Mouse (Mus musculus): ENCODE data around the gene Etfrf1.

Gene Etfrf1

GRCm38 (mm10) chr6:145210816-145211338 is at the start of gene Etfrf1, which contains the start of gene Casc1:
Etfrf1 (plus strand) TSS chr6:145211134.
Casc1 (minus strand) TSS chr6:145211005.
- peak; percentile 96 for DNase-seq (ENCODE audit: extremely low read depth, low read depth)

GRCm38 (mm10) chr6:145171892-145172606 is 38.9 kb upstream of the Etfrf1 start:
- no peak for DNase-seq (ENCODE audit: extremely low read depth, low read depth)

DNA sequence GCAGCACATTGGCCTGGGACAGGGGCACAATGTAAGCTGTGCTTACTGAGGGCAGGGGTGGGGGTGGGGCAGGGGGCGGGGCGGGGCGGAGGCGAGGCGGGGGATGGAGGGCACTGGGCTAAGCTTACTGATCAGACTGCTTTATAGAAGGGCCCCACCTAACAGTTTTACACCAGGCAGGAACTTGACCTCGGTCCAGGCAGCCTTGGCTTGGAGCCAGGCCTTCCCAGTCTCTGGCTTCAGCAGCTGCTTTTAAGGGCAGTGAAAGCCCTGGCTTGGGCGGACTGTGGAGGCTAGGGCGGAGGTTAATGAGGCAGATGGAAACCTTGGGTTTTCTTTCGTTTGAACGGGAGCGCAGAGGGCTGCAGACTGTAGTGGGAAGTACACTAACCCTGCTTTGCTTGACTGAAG is 37.1 kb upstream of the Etfrf1 start:
- no peak for DNase-seq (ENCODE audit: extremely low read depth, low read depth)

- DNase-seq (ENCODE audit: extremely low read depth, low read depth) = no peak
Observed at GRCm38 (mm10) chr6:145175571-145175981, 35.4 kb upstream of the Etfrf1 start.

DNA sequence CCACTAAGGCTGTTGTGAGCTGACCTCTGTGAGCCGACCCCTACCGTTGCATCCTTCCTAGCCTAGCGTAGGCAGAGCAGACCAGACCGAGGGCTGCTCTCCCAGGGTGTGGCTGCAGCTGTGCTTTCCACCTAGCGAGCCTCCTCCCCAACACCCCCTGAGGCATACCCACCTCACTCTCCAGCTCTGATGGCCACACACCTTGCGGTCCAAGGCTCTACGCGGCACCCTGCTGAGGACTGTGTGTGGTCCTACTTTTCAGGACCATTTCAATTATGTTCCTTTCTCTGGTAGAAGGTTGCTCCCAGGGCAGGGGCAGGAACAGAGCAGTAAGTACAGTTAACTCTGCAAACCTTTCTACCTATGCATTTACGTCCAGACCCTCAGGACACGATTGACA is 34.5 kb upstream of the Etfrf1 start:
- DNase-seq (ENCODE audit: extremely low read depth, low read depth) = no peak

GRCm38 (mm10) chr6:145179665-145180064 is 31.3 kb upstream of the Etfrf1 start:
- DNase-seq (ENCODE audit: extremely low read depth, low read depth) = peak; percentile 38

- DNase-seq (ENCODE audit: extremely low read depth, low read depth) = no peak
Observed at GRCm38 (mm10) chr6:145182044-145182443, 28.9 kb upstream of the Etfrf1 start.

DNA sequence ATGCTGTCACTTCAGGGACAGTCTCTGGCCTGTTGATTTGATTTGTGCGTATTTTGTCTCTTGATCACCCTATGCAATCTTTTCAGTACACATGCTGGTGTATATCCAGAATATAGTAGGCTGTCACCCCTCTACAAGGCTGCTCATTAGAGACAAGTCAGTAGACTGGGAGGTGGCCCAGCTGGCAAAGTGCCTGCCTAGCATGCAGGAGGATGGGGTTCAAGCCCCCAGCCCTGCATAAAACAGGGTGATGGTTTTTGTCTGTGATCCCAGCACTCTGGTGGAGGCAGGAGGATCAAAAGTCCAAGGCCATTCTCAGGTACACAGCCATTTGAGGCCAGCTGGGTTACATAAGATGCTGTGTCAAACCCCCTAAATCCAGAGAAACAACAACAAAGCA is 24.8 kb upstream of the Etfrf1 start:
- no peak for DNase-seq (ENCODE audit: extremely low read depth, low read depth)

- peak; percentile 57 for DNase-seq (ENCODE audit: extremely low read depth, low read depth)
Observed at GRCm38 (mm10) chr6:145187093-145188088, 23.5 kb upstream of the Etfrf1 start.

- no peak for DNase-seq (ENCODE audit: extremely low read depth, low read depth)
Observed at GRCm38 (mm10) chr6:145193038-145193437, 17.9 kb upstream of the Etfrf1 start.

DNA sequence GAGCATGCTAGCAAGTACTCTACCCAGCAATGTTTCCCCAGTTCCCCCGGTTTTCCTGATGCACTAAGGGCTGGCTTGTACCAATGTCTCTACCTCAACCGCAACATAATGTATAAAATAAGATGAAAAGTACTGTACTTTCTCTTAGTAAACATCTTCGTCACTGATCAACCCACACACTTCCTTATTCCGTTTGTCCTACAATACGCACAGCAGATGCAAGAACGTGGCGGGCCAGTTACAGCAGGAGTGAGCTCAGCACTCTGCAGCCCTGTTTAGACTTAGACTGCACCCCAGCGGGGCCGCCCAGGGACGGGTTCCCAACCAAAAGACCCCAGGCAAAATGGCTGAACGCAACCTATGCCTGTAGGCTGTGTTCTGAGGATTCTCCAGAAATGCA is 17.5 kb upstream of the Etfrf1 start:
- DNase-seq (ENCODE audit: extremely low read depth, low read depth) = no peak

- DNase-seq (ENCODE audit: extremely low read depth, low read depth) = no peak
Observed at GRCm38 (mm10) chr6:145197949-145198686, 12.8 kb upstream of the Etfrf1 start.

DNA sequence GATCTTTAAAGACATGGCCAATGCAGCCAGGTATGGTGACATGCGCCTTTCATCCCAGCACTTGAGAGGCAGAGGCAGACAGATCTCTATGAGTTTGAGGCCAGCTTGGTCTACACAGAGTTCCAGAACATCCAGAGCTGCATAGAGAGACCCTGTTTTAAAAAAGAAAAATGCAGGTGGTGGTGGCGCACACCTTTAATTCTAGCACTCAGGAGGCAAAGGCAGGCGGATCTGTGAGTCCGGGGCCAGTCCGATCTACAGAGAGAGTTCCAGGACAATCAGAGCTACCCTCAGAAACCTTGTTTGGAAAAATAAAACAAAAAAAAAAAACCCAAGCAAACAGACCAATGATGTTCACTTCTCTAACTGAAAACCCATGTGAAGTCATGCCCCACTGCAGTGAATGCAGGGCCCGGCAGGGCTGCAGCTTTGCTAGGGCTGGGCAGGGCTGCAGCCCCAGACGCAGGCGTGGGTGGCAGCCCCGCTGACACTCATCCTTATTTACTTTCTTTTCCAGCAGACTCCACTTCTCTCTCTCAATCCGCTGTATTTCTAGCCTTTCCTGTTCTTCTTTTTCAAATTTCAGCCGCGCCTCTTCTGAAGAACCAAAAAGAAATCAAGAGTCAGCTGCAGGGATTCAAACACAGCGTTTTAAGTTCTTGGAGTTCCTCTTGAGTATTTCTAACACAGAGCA is 8.4 kb upstream of the Etfrf1 start:
- DNase-seq (ENCODE audit: extremely low read depth, low read depth) = no peak

DNA sequence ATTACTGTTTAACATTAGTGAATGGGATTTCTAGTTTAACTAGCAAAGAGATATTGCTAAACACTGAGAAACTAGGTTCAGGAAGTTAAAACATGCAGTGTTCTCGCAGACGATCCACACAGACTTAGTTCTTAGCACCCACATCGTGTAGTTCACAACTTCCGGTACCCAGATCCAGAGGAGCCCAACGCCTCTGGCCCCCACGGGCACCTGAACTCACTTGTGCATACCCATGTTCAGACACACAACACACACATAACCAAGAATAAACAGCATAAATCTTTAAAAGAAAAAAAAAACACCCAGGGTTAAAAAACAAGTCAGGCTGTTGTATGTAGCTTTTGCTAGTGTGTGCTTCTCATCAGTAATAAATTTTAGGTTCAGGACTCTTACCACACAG is 6.5 kb upstream of the Etfrf1 start:
- no peak for DNase-seq (ENCODE audit: extremely low read depth, low read depth)

- DNase-seq (ENCODE audit: extremely low read depth, low read depth) = no peak
Observed at GRCm38 (mm10) chr6:145205142-145205541, 5.8 kb upstream of the Etfrf1 start.

DNA sequence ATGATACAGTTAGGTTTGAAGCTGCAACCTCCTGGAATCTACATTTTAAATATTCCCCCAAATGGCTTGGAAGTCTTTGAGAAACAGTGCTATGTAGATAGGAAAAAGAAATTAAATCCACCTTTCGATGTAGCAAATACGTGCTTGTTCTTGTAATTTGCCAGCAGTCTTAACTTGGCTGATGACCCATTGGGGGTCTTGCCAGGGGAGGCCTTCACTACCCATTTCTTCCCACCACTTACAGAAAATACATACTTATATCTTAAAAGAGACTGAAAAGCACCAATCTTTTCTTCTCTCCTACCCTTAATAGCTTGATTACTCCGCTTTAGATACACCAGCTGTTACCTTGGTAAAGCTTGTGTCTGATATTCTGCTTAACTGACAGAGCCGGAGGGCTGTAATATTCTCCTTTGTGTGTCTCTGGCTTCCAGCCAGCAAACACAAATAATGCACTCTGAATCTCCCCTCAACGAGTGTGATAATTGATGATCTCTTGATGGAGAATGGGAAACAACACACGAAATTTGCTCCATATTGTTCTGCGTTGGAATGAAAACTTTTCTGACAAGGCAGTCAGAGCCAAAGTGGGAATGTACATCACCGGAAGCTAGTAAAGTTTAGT is 766 bp upstream of the Etfrf1 start:
- no peak for DNase-seq (ENCODE audit: extremely low read depth, low read depth)

GRCm38 (mm10) chr6:145211376-145212305 is 707 bp downstream of the Etfrf1 start:
- DNase-seq (ENCODE audit: extremely low read depth, low read depth) = peak; percentile 32

GRCm38 (mm10) chr6:145213916-145214315 is 3.0 kb downstream of the Etfrf1 start:
- DNase-seq (ENCODE audit: extremely low read depth, low read depth) = no peak

GRCm38 (mm10) chr6:145215826-145216225 is 4.9 kb downstream of the Etfrf1 start:
- no peak for DNase-seq (ENCODE audit: extremely low read depth, low read depth)
